Mouse (Mus musculus): ENCODE results near the gene Erp29.

Gene Erp29

GRCm38 (mm10) chr5:121449976-121450375, 2.3 kb downstream of the Erp29 start:
- DNase-seq (ENCODE audit: low read depth, low spot score): no peak

GRCm38 (mm10) chr5:121448450-121448849, 3.9 kb downstream of the Erp29 start:
- DNase-seq (ENCODE audit: low read depth, low spot score): no peak

GRCm38 (mm10) chr5:121444870-121445269, 7.4 kb downstream of the Erp29 start:
- DNase-seq (ENCODE audit: low read depth, low spot score): no peak

GRCm38 (mm10) chr5:121443548-121443947, 8.8 kb downstream of the Erp29 start:
- no peak for DNase-seq (ENCODE audit: low read depth, low spot score)

DNA sequence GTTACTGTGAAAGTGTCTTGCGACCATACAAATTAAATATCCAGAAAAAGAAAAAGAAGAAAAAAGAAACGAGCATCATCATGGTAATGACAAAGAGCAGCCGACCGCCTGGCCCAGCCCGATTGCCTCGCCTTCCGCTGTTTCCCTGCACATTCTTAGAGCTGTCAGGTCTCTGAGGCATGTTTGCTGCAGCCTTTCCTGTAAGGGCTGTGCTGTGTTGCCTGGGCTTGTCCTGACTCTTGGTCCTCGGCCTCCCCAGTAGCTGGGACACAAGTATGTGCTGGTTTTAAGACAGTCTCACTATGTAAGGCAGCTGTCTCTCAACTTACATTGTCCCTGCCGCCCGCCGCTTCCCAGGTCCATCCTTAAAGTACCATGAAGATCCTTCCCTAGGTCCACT, 13.6 kb downstream of the Erp29 start:
- no peak for DNase-seq (ENCODE audit: low read depth, low spot score)

GRCm38 (mm10) chr5:121438131-121438530, 14.2 kb downstream of the Erp29 start:
- no peak for DNase-seq (ENCODE audit: low read depth, low spot score)

DNA sequence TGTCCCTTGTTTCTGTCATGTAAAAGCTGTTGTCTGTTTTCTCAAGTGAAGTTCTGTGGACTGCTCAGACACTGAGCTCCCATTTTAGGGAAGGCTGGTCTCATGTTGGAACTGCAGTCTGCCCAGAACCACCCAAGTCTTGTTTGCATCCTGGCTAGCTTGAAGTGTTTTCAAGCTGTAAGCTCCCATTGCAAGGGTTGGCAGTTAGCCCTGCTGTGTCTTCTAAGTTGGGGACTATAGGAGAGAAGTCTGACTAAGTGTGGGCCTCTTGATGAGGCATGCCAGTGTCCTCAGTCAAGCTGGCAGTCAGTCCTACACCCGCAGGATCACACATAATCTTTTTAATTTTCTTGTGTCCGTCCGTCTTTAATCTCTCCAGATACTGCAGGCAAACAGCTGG, 23.4 kb downstream of the Erp29 start:
- DNase-seq (ENCODE audit: low read depth, low spot score): no peak

DNA sequence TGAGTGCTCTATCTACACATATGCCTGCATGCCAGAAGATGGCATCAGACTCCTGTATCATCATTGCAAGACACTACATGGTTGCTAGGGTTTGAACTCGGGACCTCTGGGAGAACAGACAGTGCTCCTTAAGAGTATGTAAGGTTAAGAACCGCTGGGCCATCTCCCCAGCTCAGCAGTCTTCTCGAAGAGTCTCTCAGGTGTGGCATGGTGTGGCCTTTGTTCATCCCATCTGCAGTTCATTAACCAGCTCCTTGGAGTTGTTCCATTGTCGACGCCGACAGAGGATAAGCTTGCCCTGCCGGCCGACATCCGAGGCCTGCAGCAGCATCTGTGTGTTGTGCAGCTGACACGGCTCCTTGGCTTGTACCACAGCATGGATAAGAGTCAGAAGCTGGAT, 29.0 kb downstream of the Erp29 start:
- DNase-seq (ENCODE audit: low read depth, low spot score): no peak

- DNase-seq (ENCODE audit: low read depth, low spot score): no peak
Measured at GRCm38 (mm10) chr5:121422787-121423186, 29.5 kb downstream of the Erp29 start.

GRCm38 (mm10) chr5:121420721-121421120, 31.6 kb downstream of the Erp29 start:
- no peak for DNase-seq (ENCODE audit: low read depth, low spot score)

DNA sequence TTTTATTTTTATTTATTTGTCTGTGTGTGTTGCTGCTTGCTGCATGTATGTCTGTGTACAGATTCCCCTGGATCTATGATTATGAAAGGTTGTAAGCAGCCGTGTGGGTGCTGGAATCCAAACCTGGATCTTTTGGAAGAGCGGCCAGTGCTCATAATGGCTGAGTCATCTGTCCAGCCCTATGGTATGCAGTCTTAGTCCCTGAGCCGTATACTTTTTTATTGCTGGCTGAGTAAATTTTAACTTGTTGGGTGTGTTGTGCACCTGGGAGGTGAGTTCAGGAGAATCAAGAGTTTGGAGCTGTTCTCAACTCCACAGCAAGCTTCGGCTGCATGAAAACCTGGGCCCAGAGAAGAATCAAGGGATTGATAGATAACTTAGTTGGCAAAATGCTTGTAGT, 41.3 kb downstream of the Erp29 start:
- DNase-seq (ENCODE audit: low read depth, low spot score): no peak

DNA sequence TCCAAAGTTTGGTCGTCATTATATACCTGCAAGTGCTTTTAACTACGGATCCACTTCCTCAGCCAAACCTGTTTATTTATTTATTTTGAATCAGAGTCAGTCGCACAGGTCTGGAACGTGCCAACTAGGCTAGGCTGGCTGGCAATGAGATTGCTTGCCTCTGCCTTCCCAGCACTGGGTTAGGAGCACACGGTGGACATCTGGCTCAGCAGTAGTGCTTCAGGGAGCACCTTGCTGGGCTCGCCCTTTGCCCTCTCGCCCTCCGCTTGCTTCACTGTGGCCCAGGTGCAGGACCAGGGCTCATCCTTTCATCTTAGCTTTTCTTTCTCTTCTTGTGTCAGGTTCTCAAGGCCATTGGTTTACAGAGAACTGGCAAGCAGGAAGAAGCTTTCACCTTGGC, 44.5 kb downstream of the Erp29 start:
- DNase-seq (ENCODE audit: low read depth, low spot score): no peak

GRCm38 (mm10) chr5:121400849-121401248, 51.5 kb downstream of the Erp29 start:
- DNase-seq (ENCODE audit: low read depth, low spot score): no peak

GRCm38 (mm10) chr5:121400064-121400463, 52.2 kb downstream of the Erp29 start:
- no peak for DNase-seq (ENCODE audit: low read depth, low spot score)

DNA sequence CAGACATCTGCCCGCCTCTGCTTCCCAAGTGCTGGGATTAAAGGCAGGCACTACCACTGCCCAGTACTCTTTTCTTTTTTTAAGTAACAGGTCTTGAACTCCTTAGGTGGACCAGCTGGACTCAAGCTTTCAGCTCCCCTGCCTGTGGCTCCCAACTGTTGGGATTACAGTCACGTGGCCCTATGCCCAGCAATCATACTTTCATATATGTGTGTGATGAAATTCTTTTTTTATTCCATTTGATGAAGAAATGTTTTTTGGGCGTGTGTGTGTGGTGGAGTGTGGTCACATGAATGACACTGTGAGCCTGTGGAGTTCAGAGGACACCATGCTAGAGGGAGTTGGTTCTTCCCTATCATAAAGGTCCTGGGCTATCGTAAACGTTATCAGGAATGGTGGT, 52.8 kb downstream of the Erp29 start:
- no peak for DNase-seq (ENCODE audit: low read depth, low spot score)

GRCm38 (mm10) chr5:121398965-121399462, 53.3 kb downstream of the Erp29 start:
- DNase-seq (ENCODE audit: low read depth, low spot score): no peak

GRCm38 (mm10) chr5:121398146-121398964, 54.0 kb downstream of the Erp29 start:
- DNase-seq (ENCODE audit: low read depth, low spot score): no peak

GRCm38 (mm10) chr5:121397187-121398145, 54.8 kb downstream of the Erp29 start, which contains the start of gene Naa25:
TSS of gene Naa25 (plus strand) at chr5:121397936.
- peak; percentile 84 for DNase-seq (ENCODE audit: low read depth, low spot score)

GRCm38 (mm10) chr5:121395621-121396020, 56.7 kb downstream of the Erp29 start:
- no peak for DNase-seq (ENCODE audit: low read depth, low spot score)

DNA sequence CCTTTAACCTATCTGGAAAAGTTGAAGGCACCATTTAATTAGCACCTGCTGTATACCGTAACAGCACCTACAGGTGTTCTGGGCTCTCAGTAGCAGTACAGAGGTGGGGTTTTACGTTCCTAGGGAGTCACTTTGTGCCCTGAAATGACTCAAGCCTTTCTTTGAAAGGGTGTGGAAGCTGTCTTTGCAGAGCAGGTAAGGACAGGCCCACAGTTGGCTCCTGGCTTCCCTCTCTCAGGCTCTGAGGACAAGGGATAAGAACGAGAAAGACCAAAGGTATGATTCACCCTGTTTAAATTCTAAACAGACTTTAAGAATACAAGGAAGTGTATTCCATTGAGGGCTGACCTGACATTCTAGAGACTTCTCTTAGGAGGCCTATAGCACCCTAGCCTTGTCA, 58.9 kb downstream of the Erp29 start:
- DNase-seq (ENCODE audit: low read depth, low spot score): no peak

DNA sequence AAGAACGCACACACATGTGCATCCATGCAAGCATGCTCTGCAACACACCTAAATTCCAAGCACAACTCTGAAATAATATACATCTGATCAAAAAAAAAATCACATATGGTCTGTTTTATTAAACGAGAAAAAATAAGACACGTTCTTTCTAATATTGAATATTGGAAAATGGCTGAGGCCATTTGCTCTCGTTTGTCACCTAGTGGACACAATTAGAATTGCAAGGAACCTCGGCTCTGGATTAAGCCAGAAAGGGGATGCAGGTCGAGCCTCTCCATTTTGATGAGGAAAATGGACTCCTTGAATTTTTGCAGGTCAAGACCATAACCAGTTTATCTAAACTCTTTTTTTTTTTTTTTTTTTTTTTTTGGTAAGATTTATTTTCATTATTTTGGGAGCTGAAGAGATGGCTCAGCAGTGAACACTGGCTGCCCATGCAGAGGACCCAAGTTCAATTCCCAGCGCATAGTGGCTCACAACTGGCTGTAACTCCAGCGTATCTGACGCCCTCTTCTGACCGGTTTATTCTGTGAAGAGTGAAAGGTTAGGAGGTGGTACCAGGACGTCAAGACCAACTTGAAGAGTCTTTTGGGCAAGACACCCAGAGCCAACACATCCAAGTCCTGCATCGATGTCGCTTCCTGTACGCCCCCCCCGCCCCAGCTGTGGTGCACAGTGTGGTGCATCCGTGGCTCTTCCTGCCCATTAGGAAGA, 59.5 kb downstream of the Erp29 start:
- DNase-seq (ENCODE audit: low read depth, low spot score): no peak

GRCm38 (mm10) chr5:121389691-121390090, 62.6 kb downstream of the Erp29 start:
- DNase-seq (ENCODE audit: low read depth, low spot score): no peak
